Mouse (Mus musculus) kidney, embryonic 15.5 days (tissue): ENCODE data around the gene Nxpe3. TPM values are rescaled to one million over a fixed set of nuclear protein-coding genes. Genes with fewer than 3 reads are reported as not detected.
A peak's percentile ranks its signal among the peaks of the same experiment; 100 is the strongest.

ENCODE experiments used
- ATAC-seq: fragments of 200-750 bp; cut with Nextera tagmentation; replicated peaks from 2 replicates; pipeline ENCODE4 v1.8.0; 2017; ENCODE audit warnings: moderate TSS enrichment; ENCODE audit not compliant: low FRiP score
- H3K27ac ChIP-seq: fragments of 300-500 bp; sonication (generic); 2 replicates; pipeline ENCODE4 v1.5.1; 2015; ENCODE audit warnings: mild to moderate bottlenecking, inconsistent platforms
- H3K27me3 ChIP-seq: fragments of 300-500 bp; sonication (generic); 2 replicates; pipeline ENCODE4 v1.6.1; 2015; ENCODE audit warnings: inconsistent platforms
- H3K36me3 ChIP-seq: fragments of 300-500 bp; sonication (generic); 2 replicates; pipeline ENCODE4 v1.6.1; 2015; ENCODE audit warnings: inconsistent platforms
- H3K4me1 ChIP-seq: fragments of 300-500 bp; sonication (generic); 2 replicates; pipeline ENCODE4 v1.6.1; 2015; ENCODE audit warnings: inconsistent platforms
- H3K4me2 ChIP-seq: fragments of 300-500 bp; sonication (generic); 2 replicates; pipeline ENCODE4 v1.6.1; 2015; ENCODE audit warnings: moderate library complexity, mild to moderate bottlenecking, inconsistent platforms
- H3K4me3 ChIP-seq: fragments of 300-500 bp; sonication (generic); replicated peaks from 2 replicates; pipeline ENCODE4 v1.5.1; 2015; ENCODE audit warnings: mild to moderate bottlenecking, inconsistent platforms
- H3K9ac ChIP-seq: fragments of 300-500 bp; sonication (generic); 2 replicates; pipeline ENCODE4 v1.6.1; 2015; ENCODE audit warnings: mild to moderate bottlenecking, inconsistent platforms
- H3K9me3 ChIP-seq: fragments of 300-500 bp; sonication (generic); replicated peaks from 2 replicates; pipeline ENCODE4 v1.6.1; 2016; ENCODE audit warnings: inconsistent platforms
- WGBS: fragments of 180-500 bp; shearing (Covaris S2); methylation state at CpG from one replicate; pipeline ENCODE4 v1.1.7; 2015; ENCODE audit warnings: mixed read lengths; 5-methylcytosine and 5-hydroxymethylcytosine counted together
- polyA plus RNA-seq: library from polyadenylated mRNA; unstranded; fragments of >200 nt; fragmentation: Nextera tagmentation; extraction: Ambion mirVana; gene quantifications from 2 replicates; pipeline ENCODE4 v1.2.1, GENCODE M21; 2015

Nxpe3 gene
- polyA plus RNA-seq = 1.6 and 1.9 TPM in 2 replicates

DNA sequence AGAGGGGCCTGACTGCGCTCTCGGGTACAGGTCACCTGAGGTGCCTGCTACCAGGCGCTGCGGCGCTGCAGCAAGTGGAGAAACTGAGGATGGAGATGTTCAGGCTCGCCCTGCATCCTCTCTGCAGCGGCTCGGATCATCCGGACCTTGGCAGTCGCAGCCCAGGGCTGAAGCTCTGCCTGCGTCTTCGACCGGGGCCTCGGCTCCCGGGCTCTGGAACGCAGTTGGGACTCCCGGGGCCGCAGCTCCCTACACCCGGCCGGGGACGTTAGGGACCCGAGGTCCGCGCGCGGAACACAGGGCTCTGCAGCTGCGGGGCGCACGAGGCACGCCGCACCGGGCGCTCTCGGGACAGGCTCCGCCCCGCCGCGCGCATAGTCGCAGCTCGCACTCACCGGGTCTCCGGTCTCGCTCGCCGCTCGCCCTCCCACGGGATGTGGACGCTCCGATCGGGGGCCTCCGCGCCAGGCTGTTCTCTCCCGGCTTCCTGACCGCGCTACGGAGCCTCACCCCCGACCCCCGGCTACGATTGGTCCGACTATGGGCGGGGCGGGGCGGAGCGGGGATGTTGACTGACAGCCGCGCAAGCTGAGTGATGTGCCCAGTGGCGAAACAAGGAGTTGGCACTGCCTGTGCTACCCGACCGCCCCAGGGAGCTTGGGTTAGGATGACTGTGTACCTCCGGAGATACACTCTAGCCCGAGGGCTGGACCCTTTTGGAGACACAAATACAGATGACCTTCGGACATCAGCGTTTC is at the start of gene Nxpe3:
Nxpe3 (minus strand) TSS at position 393 of the 758 bp plus-strand sequence.
- Histone ChIP-seq H3K4me3 (peak within 1 kb of the TSS; percentile 86), H3K4me1 (peaks cover 22% of the 10 kb centered on the region), H3K9me3 (no peaks in the 10 kb centered on the region), H3K27ac (peak within 1 kb of the TSS; percentile 89), H3K36me3 (no peaks in the 10 kb centered on the region), H3K9ac (peak within 1 kb of the TSS; percentile 75), H3K4me2 (peak within 1 kb of the TSS; percentile 90), H3K27me3 (no peaks in the 10 kb centered on the region)
- WGBS = under 1% methylated on average over 74 of the region's 74 CpGs
- ATAC-seq = peak; percentile 94

DNA sequence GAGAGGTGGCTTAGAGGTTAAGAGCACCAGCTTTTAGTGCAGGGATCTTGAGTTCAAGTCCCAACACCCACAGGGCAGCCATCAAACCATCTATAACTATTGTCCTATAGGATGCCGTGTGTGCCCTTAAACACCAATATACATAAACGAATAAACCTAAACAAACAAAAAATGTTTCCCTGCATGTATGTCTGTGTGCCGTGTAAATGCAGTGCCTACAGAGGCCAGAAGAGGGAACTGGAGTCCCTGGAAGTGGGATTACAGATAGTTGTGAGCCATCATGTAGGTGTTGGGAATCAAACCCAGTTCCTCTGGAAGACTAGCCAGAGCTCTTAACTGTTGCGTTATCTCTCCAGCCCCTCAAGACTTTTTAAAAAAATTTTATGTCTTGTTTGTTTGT is 45.7 kb upstream of the Nxpe3 start:
- no peak for ATAC-seq
- WGBS = 92% methylated on average over 4 of the region's 4 CpGs
- Histone ChIP-seq H3K27ac (no peak overlapping the region), H3K36me3 (no peaks in the 10 kb centered on the region), H3K4me1 (0 out of 2 replicates have a peak, but pooled peaks cover 3% of the 10 kb centered on the region), H3K9me3 (no peaks in the 10 kb centered on the region), H3K4me3 (no peak overlapping the region), H3K27me3 (no peaks in the 10 kb centered on the region), H3K9ac (no peak overlapping the region), H3K4me2 (no peak overlapping the region)

DNA sequence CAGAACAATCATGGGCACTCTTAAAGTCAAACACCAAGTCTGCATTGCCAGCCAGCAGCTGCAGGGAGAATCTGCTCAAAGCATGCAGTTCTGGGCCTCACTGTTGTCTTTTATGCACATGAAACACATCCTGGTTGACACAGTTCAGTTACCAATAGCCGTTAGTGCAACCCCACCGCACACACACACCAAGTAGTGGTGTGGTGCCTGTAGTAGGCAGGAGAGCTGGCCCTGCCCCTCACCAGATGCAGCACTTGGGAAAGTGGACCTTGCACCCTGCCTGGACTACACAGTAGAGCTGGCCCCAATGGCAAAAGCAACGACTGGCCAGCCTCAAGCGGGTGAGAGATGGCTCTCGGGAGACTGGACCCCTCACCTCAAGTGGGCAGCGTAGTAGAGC is 44.6 kb upstream of the Nxpe3 start:
- H3K9me3 ChIP-seq = no peaks in the 10 kb centered on the region
- no peaks in the 10 kb centered on the region for H3K27me3 ChIP-seq
- no peak overlapping the region for H3K4me2 ChIP-seq
- no peak overlapping the region for H3K4me3 ChIP-seq
- no peak overlapping the region for H3K27ac ChIP-seq
- peak; percentile 54 for ATAC-seq
- H3K4me1 ChIP-seq = 0 out of 2 replicates have a peak, but pooled peaks cover 3% of the 10 kb centered on the region
- no peak overlapping the region for H3K9ac ChIP-seq
- WGBS = 74% methylated on average over 6 of the region's 6 CpGs
- no peaks in the 10 kb centered on the region for H3K36me3 ChIP-seq

DNA sequence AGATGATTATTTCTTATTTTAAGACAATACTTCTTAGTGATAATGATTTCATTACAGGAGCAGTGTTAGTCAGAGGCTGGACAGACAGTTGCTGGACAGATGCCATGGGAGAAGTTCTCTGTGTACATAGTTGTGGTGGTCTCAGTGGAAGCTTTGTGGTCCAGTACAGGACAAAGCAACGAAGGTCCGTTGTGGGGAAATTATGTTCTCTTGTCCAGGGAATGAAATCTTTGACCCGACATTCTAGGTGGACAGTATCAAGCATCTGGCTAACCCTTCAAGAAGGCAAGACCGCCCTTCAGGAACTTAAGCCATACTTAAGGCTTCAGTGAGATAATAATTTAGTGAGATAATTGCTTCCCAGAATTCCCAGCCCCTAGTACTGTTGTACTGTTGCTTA is 43.7 kb upstream of the Nxpe3 start:
- no peak overlapping the region for H3K4me2 ChIP-seq
- H3K9me3 ChIP-seq = no peaks in the 10 kb centered on the region
- H3K36me3 ChIP-seq = no peaks in the 10 kb centered on the region
- no peak overlapping the region for H3K9ac ChIP-seq
- H3K27ac ChIP-seq = no peak overlapping the region
- no peak for ATAC-seq
- H3K4me3 ChIP-seq = no peak overlapping the region
- 82% methylated on average over 4 of the region's 4 CpGs for WGBS
- H3K4me1 ChIP-seq = 0 out of 2 replicates have a peak, but pooled peaks cover 3% of the 10 kb centered on the region
- H3K27me3 ChIP-seq = no peaks in the 10 kb centered on the region

DNA sequence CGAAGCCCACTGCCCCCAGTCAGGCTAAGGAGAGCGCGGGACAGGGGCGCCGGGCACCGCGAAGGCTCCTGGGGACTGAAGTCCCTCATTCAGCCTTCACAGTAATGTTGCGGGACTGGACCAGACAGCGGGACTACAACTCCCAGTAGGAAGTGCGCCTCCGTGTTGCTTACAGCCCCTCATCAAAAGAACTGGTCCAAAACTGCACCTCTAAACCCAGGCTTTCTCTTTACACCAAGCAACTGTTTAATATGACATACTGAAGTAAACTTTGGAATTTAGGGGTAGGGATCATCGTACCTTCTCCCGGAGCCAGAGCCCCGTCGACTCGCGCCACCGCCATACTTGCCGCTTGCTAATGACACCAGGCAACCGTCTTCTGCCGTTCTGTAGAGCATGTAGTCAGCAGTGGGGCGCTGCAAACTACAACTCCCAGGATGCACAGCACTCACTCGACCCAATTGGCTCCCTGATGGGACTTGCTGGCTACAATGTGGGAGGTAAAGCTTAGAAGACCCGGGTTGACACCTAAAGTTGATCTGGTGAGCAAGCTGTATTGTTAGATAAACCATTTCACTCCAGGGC is 39.5 kb upstream of the Nxpe3 start, which contains the start of gene Cep97:
Cep97 (minus strand) TSS at position 403 of the 585 bp plus-strand sequence.
- no peaks in the 10 kb centered on the region for H3K27me3 ChIP-seq
- H3K36me3 ChIP-seq = peaks cover 4% of the 10 kb centered on the region; the same call in 1 of the 2 replicates
- H3K9me3 ChIP-seq = no peaks in the 10 kb centered on the region
- H3K4me1 ChIP-seq = peaks cover 14% of the 10 kb centered on the region; the same call in 1 of the 2 replicates
- ATAC-seq = peak; percentile 99
- H3K4me3 ChIP-seq = peak within 1 kb of the TSS; percentile 80
- H3K4me2 ChIP-seq = peak within 1 kb of the TSS; percentile 90
- WGBS = under 1% methylated on average over 24 of the region's 24 CpGs
- H3K9ac ChIP-seq = peak within 1 kb of the TSS; percentile 75
- peak within 1 kb of the TSS; percentile 79 for H3K27ac ChIP-seq

DNA sequence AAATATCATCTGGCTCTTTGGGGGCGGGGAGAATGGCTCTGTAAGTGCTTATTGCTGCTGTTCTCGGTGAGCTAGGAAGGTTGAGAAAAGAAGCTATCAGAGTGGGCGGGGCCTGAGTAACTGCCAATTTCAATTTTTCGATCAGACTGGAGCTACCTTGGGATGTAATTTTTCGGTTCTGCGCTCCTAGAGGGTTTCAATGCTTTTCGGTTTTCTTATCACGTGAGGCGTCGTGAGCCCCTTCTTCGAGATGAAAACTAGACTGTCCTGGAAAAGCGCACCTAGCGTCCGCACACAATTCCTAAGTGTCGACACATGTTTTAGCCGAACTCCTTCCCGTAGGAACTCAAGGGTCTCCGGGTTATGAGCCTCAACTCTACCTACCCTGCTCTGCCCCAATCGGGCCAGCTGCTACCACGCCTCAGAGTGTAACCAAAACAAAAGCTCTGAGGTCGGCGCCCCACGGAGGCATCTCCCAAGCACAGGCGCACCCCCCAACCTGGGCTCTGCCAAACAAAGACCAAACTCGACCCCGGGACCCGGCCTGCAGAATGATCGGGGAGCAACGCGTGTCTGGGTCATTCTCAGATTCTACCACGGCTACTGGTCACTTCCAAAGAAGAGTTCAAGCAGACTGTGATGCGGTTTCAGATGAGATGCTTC is 38.7 kb upstream of the Nxpe3 start:
- Histone ChIP-seq H3K9ac (peak overlapping the region; percentile 75), H3K36me3 (peaks cover 10% of the 10 kb centered on the region; the same call in 1 of the 2 replicates), H3K4me3 (peak overlapping the region; percentile 80), H3K9me3 (no peaks in the 10 kb centered on the region), H3K4me1 (peaks cover 14% of the 10 kb centered on the region; the same call in 1 of the 2 replicates), H3K4me2 (peak overlapping the region; percentile 90), H3K27me3 (no peaks in the 10 kb centered on the region), H3K27ac (peak overlapping the region; percentile 79)
- ATAC-seq = peak; percentile 57
- 1% methylated on average over 32 of the region's 32 CpGs for WGBS

DNA sequence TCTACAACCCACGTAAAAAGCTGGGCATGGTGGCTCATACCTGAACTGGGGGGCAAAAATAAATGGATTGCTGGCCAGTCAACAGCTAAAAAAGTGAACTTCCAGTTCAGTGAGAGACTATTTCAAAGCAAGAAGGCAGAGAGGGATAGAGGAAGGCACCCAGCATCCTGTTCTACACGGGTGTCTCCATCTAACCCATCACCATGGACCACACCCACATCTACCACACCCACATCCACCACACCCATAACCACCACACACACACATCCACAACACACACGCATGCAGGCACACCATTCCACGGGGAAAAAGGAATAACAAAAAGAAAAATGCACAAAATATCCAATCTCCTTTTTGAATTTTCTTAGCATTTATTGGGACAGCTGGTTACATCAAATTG is 28.9 kb upstream of the Nxpe3 start:
- WGBS = 92% methylated on average over 4 of the region's 4 CpGs
- Histone ChIP-seq H3K27me3 (no peaks in the 10 kb centered on the region), H3K27ac (no peak overlapping the region), H3K9ac (no peak overlapping the region), H3K36me3 (peaks cover 67% of the 10 kb centered on the region), H3K9me3 (no peaks in the 10 kb centered on the region), H3K4me1 (no peaks in the 10 kb centered on the region), H3K4me3 (no peak overlapping the region), H3K4me2 (no peak overlapping the region)
- no peak for ATAC-seq

DNA sequence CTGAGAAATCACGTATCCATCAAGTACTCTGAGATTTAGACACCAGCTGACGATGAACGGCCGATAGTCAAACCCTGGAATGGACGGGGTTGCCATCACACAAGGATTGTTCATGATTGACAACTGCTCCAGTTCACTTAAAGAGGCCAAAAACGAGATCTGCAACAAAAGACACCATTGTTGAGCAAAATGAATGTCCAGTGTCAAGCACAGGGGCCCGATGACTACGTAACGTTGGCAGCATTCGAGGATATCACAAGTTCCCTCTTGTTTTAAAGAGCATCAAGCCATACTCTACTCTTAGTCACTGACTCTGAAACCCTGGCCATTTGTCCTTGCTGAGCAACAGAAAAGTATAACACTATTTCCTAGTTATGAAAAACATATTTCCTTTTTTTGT is 27.0 kb upstream of the Nxpe3 start:
- H3K27ac ChIP-seq = no peak overlapping the region
- no peak for ATAC-seq
- no peaks in the 10 kb centered on the region for H3K27me3 ChIP-seq
- H3K9ac ChIP-seq = no peak overlapping the region
- no peaks in the 10 kb centered on the region for H3K9me3 ChIP-seq
- peaks cover 70% of the 10 kb centered on the region for H3K36me3 ChIP-seq
- no peak overlapping the region for H3K4me2 ChIP-seq
- H3K4me3 ChIP-seq = no peak overlapping the region
- 93% methylated on average over 10 of the region's 10 CpGs for WGBS
- no peaks in the 10 kb centered on the region for H3K4me1 ChIP-seq

DNA sequence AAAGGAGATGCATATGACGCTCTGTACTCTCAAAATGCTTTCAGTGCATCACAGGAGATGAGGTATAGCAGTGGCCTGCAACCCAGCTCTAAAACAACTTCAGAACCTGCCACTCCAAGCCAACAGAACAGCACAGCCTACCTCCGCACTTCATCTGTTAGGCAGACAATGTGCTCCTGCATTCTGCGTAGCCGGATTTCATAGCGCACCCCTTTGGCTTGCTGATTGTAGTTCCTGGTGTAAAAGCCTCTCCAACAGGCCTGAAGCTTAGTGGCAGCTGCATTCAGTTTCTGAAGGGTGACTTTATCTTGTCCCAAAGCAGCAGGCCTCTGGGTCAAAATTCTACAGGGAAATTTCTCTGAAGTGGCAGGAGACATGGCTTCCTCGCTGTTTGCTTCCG is 19.6 kb upstream of the Nxpe3 start:
- no peak overlapping the region for H3K27ac ChIP-seq
- H3K9me3 ChIP-seq = no peaks in the 10 kb centered on the region
- no peak overlapping the region for H3K4me3 ChIP-seq
- H3K4me1 ChIP-seq = no peaks in the 10 kb centered on the region
- no peaks in the 10 kb centered on the region for H3K27me3 ChIP-seq
- 96% methylated on average over 7 of the region's 7 CpGs for WGBS
- peaks cover 75% of the 10 kb centered on the region for H3K36me3 ChIP-seq
- no peak for ATAC-seq
- H3K4me2 ChIP-seq = no peak overlapping the region
- no peak overlapping the region for H3K9ac ChIP-seq

DNA sequence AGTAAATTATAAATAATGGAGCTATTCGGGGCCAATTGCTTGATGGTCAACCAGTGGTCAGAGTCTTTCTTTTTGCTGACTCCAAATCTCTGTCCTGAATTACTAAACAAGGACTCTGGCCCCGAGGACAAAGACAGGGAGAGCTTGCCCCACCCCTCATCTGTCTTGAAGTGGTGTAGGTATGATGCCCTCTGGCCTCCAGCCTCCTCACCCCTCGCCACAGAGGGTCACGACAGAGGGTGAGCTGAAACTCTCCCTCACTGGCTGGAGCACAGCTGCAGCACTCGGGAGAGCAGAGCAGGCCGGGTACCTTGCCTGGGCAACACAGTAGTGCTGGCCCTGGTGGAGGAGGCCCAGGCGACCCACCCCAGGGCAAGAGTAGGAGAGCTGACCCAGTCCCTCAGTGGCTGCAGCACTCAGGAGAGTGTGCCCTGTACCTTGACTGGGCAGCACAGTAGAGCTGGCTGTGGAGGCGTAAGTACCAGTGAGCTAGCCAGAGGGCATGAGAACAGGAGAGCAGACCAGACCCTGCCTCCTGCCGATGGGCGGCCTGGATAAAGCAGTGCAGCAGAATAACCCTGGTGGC is 15.2 kb upstream of the Nxpe3 start:
- H3K4me3 ChIP-seq = no peak overlapping the region
- H3K27me3 ChIP-seq = no peaks in the 10 kb centered on the region
- H3K36me3 ChIP-seq = peaks cover 69% of the 10 kb centered on the region
- H3K9ac ChIP-seq = no peak overlapping the region
- 80% methylated on average over 10 of the region's 10 CpGs for WGBS
- no peaks in the 10 kb centered on the region for H3K9me3 ChIP-seq
- H3K27ac ChIP-seq = no peak overlapping the region
- peak; percentile 73; the same call in 1 of the 2 replicates for ATAC-seq
- no peaks in the 10 kb centered on the region for H3K4me1 ChIP-seq
- H3K4me2 ChIP-seq = no peak overlapping the region

DNA sequence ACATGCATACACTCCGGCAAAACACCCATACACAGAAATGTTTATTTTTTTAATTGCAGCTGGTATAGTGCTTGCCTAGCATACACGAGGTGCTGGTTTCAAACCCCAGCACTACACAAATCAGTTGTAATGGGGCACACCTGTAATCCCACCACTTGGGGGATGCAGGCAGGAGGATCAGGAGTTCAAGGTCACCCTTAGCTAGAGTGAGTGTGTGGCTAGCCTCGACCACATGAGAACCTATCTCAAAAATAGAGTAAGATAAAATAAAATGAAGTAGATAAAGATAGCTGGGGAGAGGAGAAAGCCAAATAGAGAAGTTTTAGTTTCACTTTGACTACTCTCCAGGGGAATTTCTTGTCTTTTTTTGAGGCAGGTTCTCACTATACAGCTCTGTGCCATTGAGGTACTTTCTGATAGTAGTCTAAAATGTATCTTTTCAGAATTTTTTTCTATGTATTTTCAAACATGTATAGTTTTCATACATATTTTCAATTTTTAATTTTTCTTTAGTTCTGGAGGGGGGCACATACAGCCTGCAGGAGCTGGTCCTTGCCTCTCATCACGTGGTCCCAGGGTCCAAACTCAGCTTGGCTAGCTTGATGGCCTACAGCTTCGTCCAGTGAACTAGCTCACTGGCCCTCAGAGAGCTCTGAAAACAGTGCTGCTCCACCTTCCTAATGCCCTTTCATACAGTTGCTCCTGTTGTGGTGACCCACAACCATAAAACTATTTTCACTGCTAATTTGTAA is 12.0 kb upstream of the Nxpe3 start:
- H3K27ac ChIP-seq = no peak overlapping the region
- 89% methylated on average over 5 of the region's 5 CpGs for WGBS
- H3K4me2 ChIP-seq = no peak overlapping the region
- H3K9me3 ChIP-seq = no peaks in the 10 kb centered on the region
- no peak for ATAC-seq
- no peak overlapping the region for H3K9ac ChIP-seq
- no peaks in the 10 kb centered on the region for H3K27me3 ChIP-seq
- H3K4me3 ChIP-seq = no peak overlapping the region
- H3K4me1 ChIP-seq = peaks cover 10% of the 10 kb centered on the region
- H3K36me3 ChIP-seq = peaks cover 54% of the 10 kb centered on the region
